9 mouse cellular contexts compared by ENCODE assay signal in genomic region chr5:77211236-77211635, GRCm38 (mm10). TPM values are rescaled to one million over a fixed set of nuclear protein-coding genes. Genes with fewer than 3 reads are reported as not detected.
DNase-seq lines count a peak whose midpoint lies in the region; ATAC-seq and TF ChIP-seq lines count a peak whose summit lies in the region.
"Had no signal": no experiment of that assay in that cellular context is flagged by ENCODE, and none has a peak within 500 bp of the region (broad histone marks: within the 10 kb centered on the region; RNA-seq: fewer than 3 reads in every experiment).

Gene Spink2 (minus strand): TSS chr5:77211471.

- no peak within 1 kb of the TSS for H3K9ac ChIP-seq in forebrain, embryonic 15.5 days (replicated peaks)
- peak within 1 kb of the TSS; percentile 45; the same call in 1 of the 2 replicates for H3K9ac ChIP-seq in hindbrain, embryonic 16.5 days (ENCODE audit: low read depth, low read length)

- H3K36me3 ChIP-seq in forebrain, embryonic 15.5 days = no peaks in the 10 kb centered on the region
- H3K36me3 ChIP-seq in hindbrain, embryonic 16.5 days (ENCODE audit: control insufficient read depth, insufficient read depth, low read length) = no peaks in the 10 kb centered on the region

- 8% methylated on average over 18 of the region's 18 CpGs for WGBS in forebrain, embryonic 15.5 days
- WGBS in hindbrain, embryonic 16.5 days = 6% methylated on average over 18 of the region's 18 CpGs
- 4% methylated on average over 18 of the region's 18 CpGs for WGBS in lung, adult 2 months

- no peaks in the 10 kb centered on the region for H3K9me3 ChIP-seq in forebrain, embryonic 15.5 days
- no peaks in the 10 kb centered on the region for H3K9me3 ChIP-seq in hindbrain, embryonic 16.5 days (ENCODE audit: control insufficient read depth, low read length)

- no peak for TF ChIP-seq POLR2A in lung, adult 2 months (IDR thresholded peaks at IDR 0.05; ENCODE audit: borderline replicate concordance, extremely low read depth, low read depth, low read length)

- ATAC-seq in forebrain, embryonic 15.5 days (replicated peaks) = no peak; the same call in 1 of the 2 replicates
- ATAC-seq in hindbrain, embryonic 16.5 days = peak; percentile 73

- peak within 1 kb of the TSS; percentile 22 for H3K4me3 ChIP-seq in forebrain, embryonic 15.5 days
- peak within 1 kb of the TSS; percentile 27 for H3K4me3 ChIP-seq in hindbrain, embryonic 16.5 days (ENCODE audit: low read length)
- no peak within 1 kb of the TSS for H3K4me3 ChIP-seq in lung, adult 2 months (replicated peaks; ENCODE audit: extremely low read depth, low read depth, low read length)
- H3K4me3 ChIP-seq in layer of hippocampus, adult 2 months = no peak within 1 kb of the TSS; the same call in 1 of the 2 replicates

- peak within 1 kb of the TSS; percentile 48 for H3K4me2 ChIP-seq in forebrain, embryonic 15.5 days (replicated peaks)
- peak within 1 kb of the TSS; percentile 58 for H3K4me2 ChIP-seq in hindbrain, embryonic 16.5 days (ENCODE audit: low read length)

- peak; percentile 26 for DNase-seq in thymus, postnatal 14 days
- DNase-seq in thymus, adult 18-20 months = no peak
- DNase-seq in lung, adult 2 months = peak; percentile 19
- peak; percentile 9 for DNase-seq in ovary, adult 18-20 months (ENCODE audit: low spot score)
- DNase-seq in right cerebral cortex, adult 2 months (ENCODE audit: low spot score in 2 of 2) = no peak
- DNase-seq in layer of hippocampus, adult 2 months (ENCODE audit: low spot score in 2 of 2) = no peak

- H3K4me1 ChIP-seq in forebrain, embryonic 15.5 days = peaks cover 6% of the 10 kb centered on the region; the same call in 1 of the 2 replicates
- no peaks in the 10 kb centered on the region; the same call in 1 of the 2 replicates for H3K4me1 ChIP-seq in hindbrain, embryonic 16.5 days (ENCODE audit: control insufficient read depth, insufficient read depth, low read depth, low read length)
- H3K4me1 ChIP-seq in lung, adult 2 months (ENCODE audit: control insufficient read depth, insufficient read depth, low read length) = no peaks in the 10 kb centered on the region

- no peaks in the 10 kb centered on the region for H3K27me3 ChIP-seq in forebrain, embryonic 15.5 days
- H3K27me3 ChIP-seq in hindbrain, embryonic 16.5 days (replicated peaks; ENCODE audit: control insufficient read depth, insufficient read depth, low read length) = no peaks in the 10 kb centered on the region

- TF ChIP-seq CTCF in lung, adult 2 months (IDR thresholded peaks at IDR 0.05; ENCODE audit: insufficient read depth, low read length) = no peak
- TF ChIP-seq CTCF in layer of hippocampus, adult 2 months (conservative IDR thresholded peaks at IDR 0.05) = no peak

- no peak within 1 kb of the TSS for H3K27ac ChIP-seq in forebrain, embryonic 15.5 days (replicated peaks)
- no peak within 1 kb of the TSS for H3K27ac ChIP-seq in hindbrain, embryonic 16.5 days (ENCODE audit: low read depth, low read length)
- no peak within 1 kb of the TSS for H3K27ac ChIP-seq in layer of hippocampus, adult 2 months
- H3K27ac ChIP-seq: macrophage had no signal

RNA-seq across cellular contexts. Expression of gene Spink2, which starts in this region (rescaled TPM):
- polyA plus RNA-seq in forebrain, embryonic 15.5 days (2015; fragmentation: Nextera tagmentation; extraction: Ambion mirVana) = 0.48 and 0.64 TPM in 2 replicates
- 0.80 and 1.5 TPM in 2 replicates for polyA plus RNA-seq in hindbrain, embryonic 16.5 days (2015; fragmentation: Nextera tagmentation; extraction: Ambion mirVana)
- polyA plus RNA-seq in lung, adult 2 months (2012; rRNA removed) = 2.4 and 3.5 TPM in 2 replicates
- not detected for total RNA-seq in layer of hippocampus, adult 2 months (2021)
- polyA plus RNA-seq: macrophage had no signal

Comparison
In these comparisons a context has a peak if more than half of its experiments do, and no peak if none do; other contexts are left out.
1. DNase-seq: peak in thymus, postnatal 14 days (single experiment), lung, adult 2 months (single experiment) and ovary, adult 18-20 months (single experiment); none in thymus, adult 18-20 months (0 of 2), right cerebral cortex, adult 2 months (0 of 2) and layer of hippocampus, adult 2 months (0 of 2).
2. H3K4me3 ChIP-seq: peak in forebrain, embryonic 15.5 days (single experiment) and hindbrain, embryonic 16.5 days (single experiment); none in lung, adult 2 months (single experiment) and layer of hippocampus, adult 2 months (single experiment).